30 mouse cellular contexts compared by ENCODE assay signal in the genomic region with DNA sequence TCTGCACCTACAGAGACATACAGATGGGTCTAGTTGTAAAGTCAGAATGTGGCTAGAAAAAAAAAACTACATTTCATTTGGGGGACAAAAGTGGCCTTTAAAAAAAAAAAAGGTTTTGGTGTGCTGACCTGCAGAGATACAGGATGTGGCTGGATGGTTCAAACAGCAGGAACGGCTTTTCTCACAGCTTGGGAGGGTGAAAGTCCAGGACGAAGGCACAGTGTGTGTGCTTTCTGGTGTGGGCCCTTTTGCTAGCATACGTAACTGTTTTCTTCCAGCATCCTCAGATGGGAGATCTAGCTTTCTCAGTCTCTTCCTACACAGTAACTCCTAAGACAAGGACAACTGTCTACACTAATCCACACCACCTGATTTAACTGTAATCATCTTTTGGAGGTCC. TPM values are rescaled to one million over a fixed set of nuclear protein-coding genes. Genes with fewer than 3 reads are reported as not detected.
DNase-seq lines count a peak whose midpoint lies in the region; ATAC-seq and TF ChIP-seq lines count a peak whose summit lies in the region.
"Had no signal": no experiment of that assay in that cellular context is flagged by ENCODE, and none has a peak within 500 bp of the region (broad histone marks: within the 10 kb centered on the region; RNA-seq: fewer than 3 reads in every experiment).

No protein-coding gene starts in this region.

- no peak overlapping the region for H3K4me3 ChIP-seq in intestine, embryonic 14.5 days (ENCODE audit: low read depth, low read length)
- no peak overlapping the region for H3K4me3 ChIP-seq in intestine, embryonic 16.5 days (ENCODE audit: low read length)
- H3K4me3 ChIP-seq in bone marrow macrophage, adult 2 months (ENCODE audit: insufficient read depth, low read length), result no peak overlapping the region
- H3K4me3 ChIP-seq: embryonic facial prominence, embryonic 10.5 days; embryonic facial prominence, embryonic 13.5 days; erythroblast, embryonic 14.5 days; forebrain, embryonic 12.5 days; forebrain, embryonic 15.5 days; heart, embryonic 12.5 days; heart, embryonic 15.5 days; hindbrain, embryonic 10.5 days; hindbrain, embryonic 13.5 days had no signal

- no peaks in the 10 kb centered on the region for H3K9me3 ChIP-seq in intestine, embryonic 14.5 days (ENCODE audit: control insufficient read depth, low read length)
- no peaks in the 10 kb centered on the region for H3K9me3 ChIP-seq in intestine, embryonic 16.5 days (ENCODE audit: control insufficient read depth, low read length)
- H3K9me3 ChIP-seq: embryonic facial prominence, embryonic 10.5 days; embryonic facial prominence, embryonic 13.5 days; forebrain, embryonic 12.5 days; forebrain, embryonic 15.5 days; G1E; heart, embryonic 12.5 days; heart, embryonic 15.5 days; hindbrain, embryonic 10.5 days; hindbrain, embryonic 13.5 days had no signal

- H3K4me1 ChIP-seq in intestine, embryonic 14.5 days (replicated peaks; ENCODE audit: control insufficient read depth, insufficient read depth, low read length), result no peaks in the 10 kb centered on the region
- peaks cover 9% of the 10 kb centered on the region for H3K4me1 ChIP-seq in intestine, embryonic 16.5 days (ENCODE audit: control insufficient read depth, insufficient read depth, low read length)
- peaks cover 36% of the 10 kb centered on the region for H3K4me1 ChIP-seq in bone marrow macrophage, adult 2 months (ENCODE audit: control insufficient read depth, insufficient read depth, low read length)

- no peak for ATAC-seq in intestine, embryonic 14.5 days (replicated peaks; ENCODE audit: low FRiP score, low TSS enrichment, low read depth)
- ATAC-seq in intestine, embryonic 16.5 days, result no peak
- ATAC-seq: forebrain, embryonic 15.5 days; hindbrain, embryonic 16.5 days; Patski had no signal

- H3K36me3 ChIP-seq in intestine, embryonic 14.5 days (ENCODE audit: control insufficient read depth, insufficient read depth, low read length), result no peaks in the 10 kb centered on the region
- H3K36me3 ChIP-seq in intestine, embryonic 16.5 days (ENCODE audit: control insufficient read depth, insufficient read depth, low read length), result no peaks in the 10 kb centered on the region
- H3K36me3 ChIP-seq: embryonic facial prominence, embryonic 10.5 days; embryonic facial prominence, embryonic 13.5 days; forebrain, embryonic 12.5 days; forebrain, embryonic 15.5 days; G1E; heart, embryonic 12.5 days; heart, embryonic 15.5 days; hindbrain, embryonic 10.5 days; hindbrain, embryonic 13.5 days had no signal

- no peak for DNase-seq in intestine, embryonic 14.5 days (ENCODE audit: low spot score)
- peak; percentile 66 for DNase-seq in kidney, adult 9 months
- no peak for DNase-seq in kidney, postnatal 10 days
- DNase-seq in adrenal gland, adult 8-10 months, result no peak
- DNase-seq: adrenal gland, postnatal 14 days; B cell, adult 2 months; cerebellum, adult 11-12 months; cerebellum, adult 8-10 months; cerebellum, postnatal 10 days; cerebellum, postnatal 36 days; embryo, embryonic 11 days; gastrocnemius, postnatal 14 days; heart, adult 18-20 months; heart, postnatal 10 days; heart, postnatal 36 days had no signal

- no peak overlapping the region for H3K4me2 ChIP-seq in intestine, embryonic 14.5 days (ENCODE audit: low read length)
- H3K4me2 ChIP-seq in intestine, embryonic 16.5 days (ENCODE audit: low read depth, low read length), result no peak overlapping the region
- H3K4me2 ChIP-seq: embryonic facial prominence, embryonic 13.5 days; forebrain, embryonic 12.5 days; forebrain, embryonic 15.5 days; heart, embryonic 12.5 days; heart, embryonic 15.5 days; hindbrain, embryonic 13.5 days had no signal

- 0 out of 2 replicates have a peak overlapping the region, but pooled peaks have one; percentile 11 for H3K27ac ChIP-seq in intestine, embryonic 14.5 days (ENCODE audit: low read depth)
- no peak overlapping the region for H3K27ac ChIP-seq in intestine, embryonic 16.5 days (ENCODE audit: low read length)
- peak overlapping the region; percentile 98 for H3K27ac ChIP-seq in bone marrow macrophage, adult 2 months (ENCODE audit: insufficient read depth, low read depth, low read length)
- H3K27ac ChIP-seq: embryonic facial prominence, embryonic 10.5 days; embryonic facial prominence, embryonic 13.5 days; forebrain, embryonic 12.5 days; forebrain, embryonic 15.5 days; heart, embryonic 15.5 days; hindbrain, embryonic 10.5 days; hindbrain, embryonic 13.5 days had no signal

- TF ChIP-seq CTCF in bone marrow macrophage, adult 2 months (IDR thresholded peaks at IDR 0.05; ENCODE audit: low read depth, low read length), result no peak

- H3K27me3 ChIP-seq in intestine, embryonic 14.5 days (replicated peaks; ENCODE audit: control insufficient read depth, insufficient read depth, low read length), result no peaks in the 10 kb centered on the region
- no peaks in the 10 kb centered on the region for H3K27me3 ChIP-seq in intestine, embryonic 16.5 days (replicated peaks; ENCODE audit: control insufficient read depth, insufficient read depth, low read length)
- H3K27me3 ChIP-seq: CH12.LX; embryonic facial prominence, embryonic 13.5 days; forebrain, embryonic 12.5 days; forebrain, embryonic 15.5 days; heart, embryonic 12.5 days; heart, embryonic 15.5 days; hindbrain, embryonic 13.5 days; Patski had no signal

- no peak overlapping the region for H3K9ac ChIP-seq in intestine, embryonic 14.5 days (ENCODE audit: low read length)
- H3K9ac ChIP-seq in intestine, embryonic 16.5 days (ENCODE audit: low read depth, low read length), result no peak overlapping the region
- H3K9ac ChIP-seq: embryonic facial prominence, embryonic 13.5 days; forebrain, embryonic 12.5 days; forebrain, embryonic 15.5 days; heart, embryonic 12.5 days; heart, embryonic 15.5 days; hindbrain, embryonic 13.5 days had no signal

- no peak for TF ChIP-seq POLR2A in bone marrow macrophage, adult 2 months (IDR thresholded peaks at IDR 0.05; ENCODE audit: borderline replicate concordance, low read depth, low read length)

- WGBS in intestine, embryonic 14.5 days, result 47% methylated on average over 3 of the region's 3 CpGs
- 51% methylated on average over 3 of the region's 3 CpGs for WGBS in intestine, embryonic 16.5 days

RNA-seq across cellular contexts. Expression of gene Osbpl11, which starts 4.1 kb away (rescaled TPM):
- 14.9 and 18.9 TPM in 2 replicates for polyA plus RNA-seq in intestine, embryonic 14.5 days (2014; fragmentation: Nextera tagmentation; extraction: Ambion mirVana)
- 8.8 and 9.4 TPM in 2 replicates for polyA plus RNA-seq in intestine, embryonic 16.5 days (2015; fragmentation: Nextera tagmentation; extraction: Ambion mirVana)
- 44.6 and 49.1 TPM in 2 replicates for polyA plus RNA-seq in bone marrow macrophage, adult 2 months (2012; ENCODE audit: insufficient read depth, insufficient read length, missing spikeins)
- total RNA-seq in adrenal gland, adult 8-10 months (2022), result 10 to 100 TPM; 34.5 to 41.2 (median 37.7) TPM
